Mouse (Mus musculus) ES-Bruce4 (cell line): ENCODE data around the gene Snca.

Experiments used
- CTCF ChIP-seq: IDR thresholded peaks from one replicate; pipeline ENCODE4 v1.8.1; 2011; ENCODE audit warnings: low read depth, low read length
- POLR2A ChIP-seq: IDR thresholded peaks from one replicate; pipeline ENCODE4 v1.8.1; 2011; ENCODE audit warnings: low read length; ENCODE audit not compliant: insufficient read depth

GRCm38 (mm10) chr6:60761710-60762109 lies 67.9 kb downstream of the Snca start:
- TF ChIP-seq POLR2A: no peak
- no peak for TF ChIP-seq CTCF
